Mouse (Mus musculus): ENCODE data around the gene Sun2.

Sun2 gene

GRCm38 (mm10) chr15:79687646-79688267 is 54.6 kb downstream of the Sun2 start, which contains the start of gene Josd1:
Josd1 (minus strand) TSS chr15:79687919.
- DNase-seq (ENCODE audit: inconsistent age in 2 of 2, low spot score in 1 of 2) = peak; percentile 97 to 99

- DNase-seq (ENCODE audit: inconsistent age in 2 of 2, low spot score in 1 of 2) = no peak
Measured at GRCm38 (mm10) chr15:79687175-79687574, 55.2 kb downstream of the Sun2 start.

- DNase-seq (ENCODE audit: inconsistent age in 2 of 2, low spot score in 1 of 2) = peak in 1 of 2 experiments; percentile 64
Measured at GRCm38 (mm10) chr15:79686046-79686869, 56.1 kb downstream of the Sun2 start.

- peak in 1 of 2 experiments; percentile 39 for DNase-seq (ENCODE audit: inconsistent age in 2 of 2, low spot score in 1 of 2)
Measured at GRCm38 (mm10) chr15:79685141-79685641, 57.1 kb downstream of the Sun2 start.

- peak in 1 of 2 experiments; percentile 37 for DNase-seq (ENCODE audit: inconsistent age in 2 of 2, low spot score in 1 of 2)
Measured at GRCm38 (mm10) chr15:79684616-79685015, 57.7 kb downstream of the Sun2 start.

DNA sequence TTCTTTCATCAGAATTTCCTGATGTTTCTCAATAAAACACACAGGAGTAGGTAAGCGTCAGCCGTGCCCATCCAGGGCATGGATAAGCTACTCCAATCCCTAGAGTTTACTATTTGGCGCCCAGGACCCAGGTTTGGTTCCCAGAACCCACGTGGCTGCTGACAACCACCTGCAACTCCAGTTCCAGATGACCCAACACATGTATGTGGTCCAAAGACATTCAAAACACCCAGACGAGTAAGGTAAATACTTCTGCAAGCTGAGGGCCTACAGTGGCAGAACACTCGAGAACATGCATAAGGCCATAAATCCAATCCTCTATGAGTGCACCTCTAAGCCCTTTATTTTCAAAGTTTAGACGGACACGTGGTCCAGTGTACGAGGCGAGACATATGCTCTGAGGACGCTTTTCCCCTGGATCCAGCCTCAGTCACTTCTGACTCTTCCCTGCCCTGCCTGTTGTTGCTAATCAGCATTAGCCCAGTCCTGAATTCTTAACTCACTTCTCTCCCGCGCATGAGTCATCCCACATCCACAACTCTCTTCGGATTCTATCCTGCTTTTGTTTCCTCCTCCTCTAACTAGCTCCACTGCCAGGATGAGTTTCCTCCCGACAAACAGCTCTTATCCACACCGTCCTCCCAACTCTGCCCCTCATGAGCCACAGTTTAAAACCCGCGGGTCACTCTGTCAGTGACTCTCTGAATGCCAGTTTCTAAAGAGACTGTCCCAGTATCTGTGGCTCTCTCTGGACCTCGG is 58.5 kb downstream of the Sun2 start:
- DNase-seq (ENCODE audit: inconsistent age in 2 of 2, low spot score in 1 of 2) = peak; percentile 49 to 76

- no peak for DNase-seq (ENCODE audit: inconsistent age in 2 of 2, low spot score in 1 of 2)
Measured at GRCm38 (mm10) chr15:79683146-79683545, 59.2 kb downstream of the Sun2 start.

DNA sequence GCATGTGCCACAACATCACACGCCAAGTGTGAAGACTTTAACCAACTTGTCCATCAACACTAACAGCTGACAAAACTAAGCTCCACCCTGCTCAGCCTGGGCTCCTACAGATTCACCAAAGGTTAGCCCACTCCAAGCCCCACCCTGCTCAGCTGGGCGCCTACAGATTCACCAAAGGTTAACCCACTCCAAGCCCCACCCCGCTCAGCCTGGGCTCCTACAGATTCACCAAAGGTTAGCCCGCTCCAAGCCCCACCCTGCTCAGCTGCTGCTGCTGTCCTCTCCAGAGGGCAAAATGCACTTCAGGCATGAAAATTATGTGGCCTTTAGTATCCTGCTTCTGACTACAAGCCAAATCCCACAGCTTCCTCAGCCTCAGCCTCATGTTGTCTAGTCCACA is 60.4 kb downstream of the Sun2 start:
- DNase-seq (ENCODE audit: inconsistent age in 2 of 2, low spot score in 1 of 2) = no peak

- DNase-seq (ENCODE audit: inconsistent age in 2 of 2, low spot score in 1 of 2) = no peak
Measured at GRCm38 (mm10) chr15:79677936-79678335, 64.4 kb downstream of the Sun2 start.

All from adrenal gland, adult (tissue).